Mouse (Mus musculus) kidney, embryonic 14.5 days (tissue): ENCODE measurements around the gene Tecpr2. TPM values are rescaled to one million over a fixed set of nuclear protein-coding genes. Genes with fewer than 3 reads are reported as not detected.

ENCODE experiments used
- ATAC-seq: fragments of 200-750 bp; cut with Nextera tagmentation; 2 replicates; pipeline ENCODE4 v1.8.0; 2017; ENCODE audit warnings: moderate number of reproducible peaks, mild to moderate bottlenecking, moderate TSS enrichment, moderate library complexity; ENCODE audit not compliant: low FRiP score, low TSS enrichment
- H3K27ac ChIP-seq: fragments of 300-500 bp; sonication (generic); 2 replicates; pipeline ENCODE4 v1.5.1; 2014; ENCODE audit warnings: low read depth, mild to moderate bottlenecking, low read length, moderate library complexity, mixed read lengths
- H3K27me3 ChIP-seq: fragments of 300-500 bp; sonication (generic); 2 replicates; pipeline ENCODE4 v1.6.1; 2014; ENCODE audit warnings: mild to moderate bottlenecking, low read length; ENCODE audit not compliant: control insufficient read depth, insufficient read depth
- H3K36me3 ChIP-seq: fragments of 300-500 bp; sonication (generic); 2 replicates; pipeline ENCODE4 v1.6.1; 2014; ENCODE audit warnings: low read length, mixed read lengths; ENCODE audit not compliant: control insufficient read depth, insufficient read depth
- H3K4me1 ChIP-seq: fragments of 300-500 bp; sonication (generic); 2 replicates; pipeline ENCODE4 v1.6.1; 2014; ENCODE audit warnings: low read length, mixed read lengths; ENCODE audit not compliant: control insufficient read depth, insufficient read depth
- H3K4me2 ChIP-seq: fragments of 300-500 bp; sonication (generic); replicated peaks from 2 replicates; pipeline ENCODE4 v1.6.1; 2014; ENCODE audit warnings: low read depth, mild to moderate bottlenecking, low read length
- H3K4me3 ChIP-seq: fragments of 300-500 bp; sonication (generic); 2 replicates; pipeline ENCODE4 v1.5.1; 2014; ENCODE audit warnings: mild to moderate bottlenecking, low read length
- H3K9ac ChIP-seq: fragments of 300-500 bp; sonication (generic); 2 replicates; pipeline ENCODE4 v1.6.1; 2014; ENCODE audit warnings: low read depth, mild to moderate bottlenecking, low read length, moderate library complexity
- H3K9me3 ChIP-seq: fragments of 300-500 bp; sonication (generic); 2 replicates; pipeline ENCODE4 v1.6.1; 2016; ENCODE audit warnings: low read length; ENCODE audit not compliant: control insufficient read depth
- WGBS: fragments of 180-500 bp; shearing (Covaris S2); extraction: QIAGEN DNeasy Blood & Tissue Kit; methylation state at CpG from one replicate; pipeline ENCODE4 v1.1.7; 2014; 5-methylcytosine and 5-hydroxymethylcytosine counted together
- polyA plus RNA-seq: library from polyadenylated mRNA; unstranded; fragments of >200 nt; fragmentation: Nextera tagmentation; extraction: Ambion mirVana; gene quantifications from 2 replicates; pipeline ENCODE4 v1.2.1, GENCODE M21; 2014

Gene Tecpr2
- polyA plus RNA-seq, 1 experiment from 2014 or later = 3.6 TPM

DNA sequence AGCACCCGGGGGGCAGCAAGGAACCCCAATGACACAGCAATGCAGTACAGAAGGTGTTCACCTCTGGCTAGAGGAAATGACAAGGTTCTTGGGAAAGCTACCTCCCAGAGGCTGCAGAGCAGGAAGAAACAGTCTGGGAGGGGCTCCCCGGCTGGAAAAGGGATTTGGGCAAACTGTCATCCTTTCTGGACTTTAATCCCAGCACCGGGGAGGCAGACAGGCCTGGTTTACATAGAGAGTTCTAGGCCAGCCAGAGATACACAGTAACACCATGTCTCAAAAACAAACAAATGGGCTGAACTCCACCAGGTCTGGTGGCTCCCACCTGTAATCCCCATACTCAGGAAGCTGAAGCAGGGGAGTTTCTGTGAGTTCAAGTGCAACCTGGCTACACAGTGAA, 104.2 kb downstream of the Tecpr2 start:
- peaks cover 5% of the 10 kb centered on the region; the same call in 1 of the 2 replicates for H3K4me1 ChIP-seq
- no peak overlapping the region for H3K4me2 ChIP-seq
- H3K27ac ChIP-seq = no peak overlapping the region
- no peaks in the 10 kb centered on the region for H3K36me3 ChIP-seq
- 92% methylated on average over 3 of the region's 3 CpGs for WGBS
- peaks cover 5% of the 10 kb centered on the region; the same call in 1 of the 2 replicates for H3K9me3 ChIP-seq
- H3K4me3 ChIP-seq = no peak overlapping the region
- ATAC-seq = no peak
- H3K9ac ChIP-seq = no peak overlapping the region
- no peaks in the 10 kb centered on the region for H3K27me3 ChIP-seq

DNA sequence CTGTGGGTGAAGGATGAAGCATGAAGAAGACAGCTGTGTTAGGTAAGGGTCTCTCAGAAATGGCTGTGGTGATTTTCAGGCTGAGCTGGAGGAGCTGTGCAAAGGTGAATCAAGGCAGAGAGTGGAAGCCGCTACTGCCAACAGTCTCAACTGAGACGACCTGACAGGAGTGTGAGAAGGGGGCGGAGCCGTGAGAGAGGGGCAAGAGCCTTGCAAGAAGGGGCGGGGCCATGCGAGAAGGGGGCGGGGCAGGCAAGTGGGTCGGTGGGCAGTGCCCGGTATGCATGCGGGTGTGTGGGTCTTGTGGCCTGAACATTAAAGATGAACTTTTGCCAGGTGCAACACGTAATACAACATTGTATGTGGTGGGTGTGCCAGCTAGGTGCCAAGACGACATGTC, 105.6 kb downstream of the Tecpr2 start:
- ATAC-seq = no peak
- H3K27ac ChIP-seq = no peak overlapping the region
- 36% methylated on average over 12 of the region's 12 CpGs for WGBS

DNA sequence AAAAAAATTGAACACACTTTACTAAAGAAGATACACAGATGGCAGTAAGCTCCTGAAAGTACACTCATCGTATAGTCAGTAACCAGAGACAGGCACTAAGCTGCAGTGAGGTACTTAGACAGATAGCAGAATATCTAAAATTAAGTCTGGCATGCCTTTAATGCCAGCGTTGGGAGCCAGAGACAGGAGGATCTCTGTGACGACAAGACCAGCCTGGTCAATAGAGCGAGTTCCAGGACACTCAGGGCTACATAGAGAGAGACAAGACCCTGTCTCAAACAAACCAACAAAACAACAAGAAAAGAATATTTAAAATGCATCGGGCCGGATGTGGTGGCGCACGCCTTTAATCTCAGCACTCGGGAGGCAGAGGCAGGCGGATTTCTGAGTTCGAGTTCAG, 109.0 kb downstream of the Tecpr2 start:
- ATAC-seq = no peak
- Histone ChIP-seq H3K4me2 (no peak overlapping the region), H3K9ac (no peak overlapping the region), H3K9me3 (peaks cover 8% of the 10 kb centered on the region; the same call in 1 of the 2 replicates), H3K27me3 (no peaks in the 10 kb centered on the region), H3K27ac (no peak overlapping the region), H3K4me3 (no peak overlapping the region), H3K36me3 (no peaks in the 10 kb centered on the region), H3K4me1 (no peaks in the 10 kb centered on the region)
- 94% methylated on average over 11 of the region's 11 CpGs for WGBS

More for the DNA sequence above, 105.6 kb downstream of the Tecpr2 start:
- Histone ChIP-seq H3K4me3 (no peak overlapping the region), H3K9ac (no peak overlapping the region), H3K27me3 (no peaks in the 10 kb centered on the region), H3K9me3 (peaks cover 8% of the 10 kb centered on the region; the same call in 1 of the 2 replicates), H3K36me3 (no peaks in the 10 kb centered on the region), H3K4me1 (peaks cover 5% of the 10 kb centered on the region; the same call in 1 of the 2 replicates), H3K4me2 (no peak overlapping the region)

DNA sequence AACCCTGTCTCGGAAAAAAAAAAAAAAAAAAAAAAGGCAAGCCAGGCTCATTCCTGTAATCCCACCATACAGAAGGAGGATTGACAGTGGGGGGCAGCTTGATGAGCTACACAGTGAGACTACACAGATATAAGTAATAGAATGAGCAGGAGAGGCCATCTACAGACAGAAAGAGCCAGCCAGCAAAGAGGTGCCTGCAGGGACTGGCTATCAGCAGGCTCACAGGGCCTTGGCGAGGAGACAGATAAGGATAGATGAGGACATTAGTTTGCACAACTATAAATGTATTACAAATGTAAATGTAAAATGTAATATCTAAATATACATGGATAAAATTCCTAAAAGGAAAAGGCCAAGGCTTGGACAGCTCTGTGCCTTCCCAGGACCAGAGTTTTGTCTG, 110.8 kb downstream of the Tecpr2 start:
- Histone ChIP-seq H3K9me3 (peaks cover 8% of the 10 kb centered on the region; the same call in 1 of the 2 replicates), H3K4me3 (no peak overlapping the region), H3K4me1 (no peaks in the 10 kb centered on the region), H3K36me3 (no peaks in the 10 kb centered on the region), H3K27me3 (no peaks in the 10 kb centered on the region), H3K4me2 (no peak overlapping the region), H3K27ac (no peak overlapping the region), H3K9ac (no peak overlapping the region)
- WGBS = 93% methylated on average over 2 of the region's 2 CpGs
- no peak for ATAC-seq

DNA sequence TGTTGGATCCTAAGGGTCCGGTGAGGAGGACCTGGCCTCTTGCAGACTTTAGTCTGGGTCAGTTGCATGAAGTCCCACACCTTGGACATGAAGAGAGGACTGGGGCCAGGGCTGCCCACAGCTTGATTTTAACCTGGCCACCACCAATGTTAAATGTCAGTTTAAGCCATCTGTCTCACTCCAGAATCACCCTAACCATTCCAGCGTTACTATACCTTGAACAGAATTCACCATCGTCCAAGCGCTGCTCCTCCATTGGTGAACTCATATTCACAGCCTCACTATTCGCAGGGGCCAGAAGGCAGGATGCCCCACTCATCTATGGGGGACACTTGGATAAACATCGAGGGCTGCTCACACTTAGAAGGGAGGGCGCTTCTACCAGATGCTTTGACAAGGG, 111.9 kb downstream of the Tecpr2 start:
- Histone ChIP-seq H3K27ac (no peak overlapping the region), H3K36me3 (no peaks in the 10 kb centered on the region), H3K4me2 (no peak overlapping the region), H3K4me3 (no peak overlapping the region), H3K9me3 (peaks cover 8% of the 10 kb centered on the region; the same call in 1 of the 2 replicates), H3K27me3 (no peaks in the 10 kb centered on the region), H3K9ac (no peak overlapping the region), H3K4me1 (no peaks in the 10 kb centered on the region)
- no peak for ATAC-seq
- 92% methylated on average over 7 of the region's 7 CpGs for WGBS

DNA sequence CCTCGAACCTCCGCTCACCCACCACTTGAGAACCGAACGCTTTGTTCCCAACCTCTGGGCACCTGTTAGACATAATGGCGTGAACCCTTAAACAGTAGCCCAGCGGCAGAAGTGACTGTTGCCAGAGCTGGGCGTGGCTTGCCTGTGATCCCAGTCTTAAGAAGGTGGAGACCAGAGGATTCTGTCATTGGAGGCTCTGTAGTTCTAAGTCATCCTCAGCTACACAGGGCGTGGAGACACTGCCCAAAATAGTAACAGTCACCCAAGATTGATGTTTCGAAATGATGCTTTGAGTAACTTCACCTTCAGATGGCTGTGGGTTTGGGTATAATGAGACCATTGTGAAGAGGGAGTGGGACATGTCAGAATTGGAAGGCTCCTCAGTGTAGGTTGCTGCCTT, 115.1 kb downstream of the Tecpr2 start:
- H3K36me3 ChIP-seq = no peaks in the 10 kb centered on the region
- no peak for ATAC-seq
- H3K27me3 ChIP-seq = no peaks in the 10 kb centered on the region
- no peak overlapping the region for H3K4me3 ChIP-seq
- H3K4me1 ChIP-seq = peaks cover 19% of the 10 kb centered on the region; the same call in 1 of the 2 replicates
- no peaks in the 10 kb centered on the region for H3K9me3 ChIP-seq
- H3K9ac ChIP-seq = no peak overlapping the region
- WGBS = 82% methylated on average over 9 of the region's 9 CpGs
- no peak overlapping the region for H3K4me2 ChIP-seq
- no peak overlapping the region for H3K27ac ChIP-seq

DNA sequence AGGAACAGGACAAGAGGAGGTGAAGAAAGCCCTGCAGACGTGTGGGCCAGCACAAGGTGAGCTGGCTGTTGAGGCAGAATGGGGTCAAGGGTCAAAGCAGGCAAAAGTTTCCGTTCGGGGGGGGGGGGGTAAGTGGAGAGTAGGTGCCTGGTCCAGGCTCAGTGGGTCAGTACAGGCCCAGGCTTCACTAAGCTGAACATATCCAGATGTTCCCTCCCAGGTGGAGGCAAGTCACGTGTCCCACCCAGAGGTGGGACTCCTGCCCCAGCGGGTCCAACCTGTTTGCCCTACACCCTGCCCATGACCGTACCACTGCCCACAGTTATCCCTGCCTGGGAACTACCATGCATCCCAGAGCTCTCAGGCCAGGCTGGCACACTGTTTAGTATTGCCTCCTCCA, 116.7 kb downstream of the Tecpr2 start:
- no peak overlapping the region for H3K9ac ChIP-seq
- WGBS = 74% methylated on average over 6 of the region's 6 CpGs
- no peak overlapping the region for H3K4me3 ChIP-seq
- no peaks in the 10 kb centered on the region for H3K9me3 ChIP-seq
- no peaks in the 10 kb centered on the region for H3K36me3 ChIP-seq
- no peak overlapping the region for H3K27ac ChIP-seq
- ATAC-seq = no peak
- H3K4me2 ChIP-seq = no peak overlapping the region
- no peaks in the 10 kb centered on the region for H3K27me3 ChIP-seq
- peaks cover 19% of the 10 kb centered on the region; the same call in 1 of the 2 replicates for H3K4me1 ChIP-seq

DNA sequence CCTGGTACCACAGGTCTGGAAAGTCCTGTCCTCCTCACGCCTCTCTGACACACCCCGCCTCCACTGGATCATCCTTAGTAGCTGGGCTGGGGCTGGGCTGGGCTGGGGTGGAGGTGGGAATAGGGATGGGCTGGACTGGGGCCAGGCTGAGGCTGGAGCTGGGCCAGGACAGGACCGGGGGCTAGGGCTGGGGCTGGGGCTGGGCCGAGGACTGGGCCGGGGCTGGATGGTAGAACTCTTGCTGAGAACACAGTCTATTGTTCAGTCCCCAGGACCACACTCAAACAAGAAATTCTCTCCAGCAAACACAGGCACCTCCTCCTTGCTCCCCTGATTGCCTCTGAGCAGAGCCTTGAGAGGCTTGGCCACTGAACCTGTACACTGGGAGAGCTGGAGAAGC, 117.3 kb downstream of the Tecpr2 start:
- Histone ChIP-seq H3K9ac (no peak overlapping the region), H3K4me3 (no peak overlapping the region), H3K4me2 (no peak overlapping the region), H3K36me3 (no peaks in the 10 kb centered on the region), H3K9me3 (no peaks in the 10 kb centered on the region), H3K27ac (no peak overlapping the region), H3K27me3 (no peaks in the 10 kb centered on the region), H3K4me1 (peaks cover 19% of the 10 kb centered on the region; the same call in 1 of the 2 replicates)
- 73% methylated on average over 5 of the region's 5 CpGs for WGBS
- ATAC-seq = 0 out of 2 replicates have a peak, but pooled peaks have one; percentile 37

DNA sequence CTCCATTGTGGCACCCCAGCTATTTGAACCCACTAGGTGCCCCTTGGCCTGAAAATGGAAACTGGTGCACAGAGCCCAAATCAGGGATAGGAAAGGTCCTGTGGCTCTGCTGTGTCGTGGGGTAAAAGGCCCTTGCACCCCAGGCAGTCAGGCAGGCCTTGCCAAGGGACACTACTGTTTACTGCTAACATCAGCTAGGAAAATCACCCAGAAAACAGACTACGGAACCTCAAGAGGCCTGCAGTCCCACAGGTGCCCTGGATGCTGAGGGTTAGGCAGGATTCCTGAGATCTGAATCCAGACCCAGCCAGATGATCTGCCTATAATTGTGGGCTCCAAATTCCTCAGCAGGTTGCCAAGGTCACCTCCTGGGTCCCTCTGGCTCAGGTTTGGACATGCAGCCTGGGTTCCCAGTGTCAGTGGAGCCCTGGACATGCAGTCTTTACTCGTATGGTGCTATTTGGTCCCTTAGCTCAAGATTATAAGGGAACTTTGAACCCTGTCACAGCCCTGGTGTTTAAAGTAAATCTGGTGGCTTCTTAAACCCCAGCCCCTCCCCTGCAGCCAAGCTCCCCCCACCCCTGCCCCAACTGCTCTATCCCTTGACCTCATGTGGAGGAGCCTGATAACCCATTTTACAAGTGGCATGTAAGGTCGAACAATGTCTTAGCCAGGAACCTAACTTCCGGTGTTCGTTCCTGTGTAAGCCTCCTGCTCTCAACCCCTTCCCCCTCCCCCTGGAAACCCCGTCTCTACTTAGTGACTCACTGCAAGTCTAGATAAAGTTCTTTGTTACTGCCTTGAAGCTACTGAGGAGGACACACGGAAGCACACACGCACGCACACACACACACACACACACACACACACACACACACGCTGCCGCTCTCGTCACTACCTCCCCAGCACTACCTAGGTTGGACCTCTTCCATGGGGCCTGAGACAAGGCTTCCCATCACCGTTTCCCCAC, 118.4 kb downstream of the Tecpr2 start:
- no peak for ATAC-seq
- Histone ChIP-seq H3K27me3 (no peaks in the 10 kb centered on the region), H3K4me1 (peaks cover 19% of the 10 kb centered on the region; the same call in 1 of the 2 replicates), H3K4me3 (no peak overlapping the region), H3K4me2 (no peak overlapping the region), H3K9ac (no peak overlapping the region), H3K27ac (no peak overlapping the region), H3K9me3 (peaks cover 3% of the 10 kb centered on the region; the same call in 1 of the 2 replicates), H3K36me3 (no peaks in the 10 kb centered on the region)
- 67% methylated on average over 14 of the region's 14 CpGs for WGBS
